Mouse (Mus musculus) neural tube, embryonic 13.5 days (tissue): ENCODE measurements around the gene Lca5. TPM values are rescaled to one million over a fixed set of nuclear protein-coding genes. Genes with fewer than 3 reads are reported as not detected.

Experiments used
- ATAC-seq: fragments of 200-750 bp; cut with Nextera tagmentation; 2 replicates; pipeline ENCODE4 v1.8.0; 2017; ENCODE audit warnings: low read depth, mild to moderate bottlenecking, moderate TSS enrichment, moderate library complexity
- H3K27ac ChIP-seq: fragments of 300-500 bp; sonication (generic); replicated peaks from 2 replicates; pipeline ENCODE4 v1.5.1; 2015; ENCODE audit warnings: moderate library complexity, mild to moderate bottlenecking, inconsistent platforms
- H3K27me3 ChIP-seq: fragments of 300-500 bp; sonication (generic); 2 replicates; pipeline ENCODE4 v1.6.1; 2015; ENCODE audit warnings: mild to moderate bottlenecking, inconsistent platforms
- H3K36me3 ChIP-seq: fragments of 300-500 bp; sonication (generic); 2 replicates; pipeline ENCODE4 v1.6.1; 2015; ENCODE audit warnings: mild to moderate bottlenecking, inconsistent platforms
- H3K4me1 ChIP-seq: fragments of 300-500 bp; sonication (generic); replicated peaks from 2 replicates; pipeline ENCODE4 v1.6.1; 2015; ENCODE audit warnings: inconsistent platforms
- H3K4me2 ChIP-seq: fragments of 300-500 bp; sonication (generic); 2 replicates; pipeline ENCODE4 v1.6.1; 2015; ENCODE audit warnings: inconsistent platforms, mild to moderate bottlenecking, moderate library complexity
- H3K4me3 ChIP-seq: fragments of 300-500 bp; sonication (generic); 2 replicates; pipeline ENCODE4 v1.5.1; 2015; ENCODE audit warnings: mild to moderate bottlenecking, inconsistent platforms
- H3K9ac ChIP-seq: fragments of 300-500 bp; sonication (generic); 2 replicates; pipeline ENCODE4 v1.6.1; 2015; ENCODE audit warnings: moderate library complexity, mild to moderate bottlenecking, inconsistent platforms
- H3K9me3 ChIP-seq: fragments of 300-500 bp; sonication (generic); 2 replicates; pipeline ENCODE4 v1.6.1; 2016; ENCODE audit warnings: inconsistent platforms
- WGBS: fragments of 180-500 bp; shearing (Covaris S2); methylation state at CpG from one replicate; pipeline ENCODE4 v1.1.7; 2015; 5-methylcytosine and 5-hydroxymethylcytosine counted together
- polyA plus RNA-seq: library from polyadenylated mRNA; unstranded; fragments of >200 nt; fragmentation: Nextera tagmentation; extraction: Ambion mirVana; gene quantifications from 2 replicates; pipeline ENCODE4 v1.2.1, GENCODE M21; 2015

Gene Lca5
- polyA plus RNA-seq, 1 experiment from 2014 or later: 15.0 TPM

DNA sequence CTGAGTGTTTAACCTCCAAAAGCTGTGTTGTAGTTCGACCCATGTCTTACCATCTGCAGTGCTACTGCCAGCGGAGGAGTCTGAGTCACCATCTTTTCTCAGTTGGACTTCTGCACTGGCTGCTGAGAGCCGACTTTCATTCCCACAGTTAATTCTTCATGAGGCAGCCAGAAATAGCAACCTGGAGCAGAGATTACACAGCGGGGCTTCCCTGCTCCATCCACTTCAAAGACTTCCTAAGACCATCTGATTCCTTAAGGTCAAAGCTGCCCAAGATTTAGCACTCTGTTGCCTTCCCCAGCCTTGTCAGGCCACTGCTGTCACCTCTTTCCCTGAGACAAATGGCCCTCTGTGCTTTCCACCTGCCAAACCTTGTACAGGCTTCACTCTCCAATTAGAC is 6.4 kb downstream of the Lca5 start:
- H3K36me3 ChIP-seq: peaks cover 4% of the 10 kb centered on the region; the same call in 1 of the 2 replicates
- peak; percentile 40; the same call in 1 of the 2 replicates for ATAC-seq
- no peak overlapping the region for H3K4me3 ChIP-seq
- H3K27ac ChIP-seq: no peak overlapping the region
- no peaks in the 10 kb centered on the region for H3K27me3 ChIP-seq
- H3K9ac ChIP-seq: no peak overlapping the region
- H3K9me3 ChIP-seq: no peaks in the 10 kb centered on the region
- H3K4me1 ChIP-seq: peaks cover 23% of the 10 kb centered on the region
- 56% methylated on average over 4 of the region's 4 CpGs for WGBS
- H3K4me2 ChIP-seq: no peak overlapping the region

DNA sequence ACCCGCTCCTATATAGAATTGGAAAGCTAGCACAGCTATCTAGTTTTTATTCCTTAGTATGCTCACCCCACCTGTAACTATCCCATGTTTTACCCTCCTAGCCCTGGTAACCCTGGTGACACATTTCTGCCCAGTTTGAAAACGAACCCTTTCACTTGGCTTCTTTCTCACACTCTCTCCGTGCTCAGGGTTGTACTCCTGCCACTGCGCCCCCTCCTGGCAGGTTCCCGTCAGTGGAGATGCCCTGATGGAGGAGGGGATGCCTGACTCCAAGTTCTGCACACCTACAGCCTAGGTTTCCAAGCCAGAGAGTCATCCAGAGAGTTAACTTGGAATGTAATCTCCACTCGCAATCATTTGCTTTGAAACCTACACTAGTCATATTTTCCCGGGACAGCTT is 7.3 kb downstream of the Lca5 start:
- 62% methylated on average over 7 of the region's 7 CpGs for WGBS
- Histone ChIP-seq H3K4me1 (peaks cover 16% of the 10 kb centered on the region), H3K4me2 (no peak overlapping the region), H3K9me3 (no peaks in the 10 kb centered on the region), H3K27me3 (no peaks in the 10 kb centered on the region), H3K36me3 (peaks cover 4% of the 10 kb centered on the region; the same call in 1 of the 2 replicates), H3K9ac (no peak overlapping the region), H3K27ac (no peak overlapping the region), H3K4me3 (no peak overlapping the region)
- no peak for ATAC-seq

DNA sequence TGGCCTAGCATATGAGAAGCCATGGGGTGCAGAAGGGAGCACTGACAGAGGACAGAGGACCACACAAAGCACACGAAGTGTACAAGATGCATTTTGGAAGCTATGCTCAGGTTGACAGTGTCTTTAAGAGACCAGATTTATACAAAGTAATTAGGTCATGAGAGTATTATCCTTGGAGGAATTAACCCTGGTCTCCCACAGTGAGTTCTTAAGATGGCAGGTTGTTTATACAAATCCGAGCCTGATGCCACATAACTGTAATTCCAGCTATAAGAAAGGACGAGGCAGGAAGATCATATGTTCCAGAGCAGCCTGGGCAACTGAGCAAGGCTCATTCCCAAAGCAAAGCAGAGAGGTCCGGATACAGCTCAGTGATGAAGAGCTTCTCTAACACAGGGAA is 13.0 kb downstream of the Lca5 start:
- Histone ChIP-seq H3K9ac (no peak overlapping the region), H3K9me3 (no peaks in the 10 kb centered on the region), H3K4me3 (no peak overlapping the region), H3K27ac (no peak overlapping the region), H3K36me3 (peaks cover 29% of the 10 kb centered on the region), H3K4me1 (no peaks in the 10 kb centered on the region), H3K4me2 (no peak overlapping the region), H3K27me3 (no peaks in the 10 kb centered on the region)
- WGBS: 84% methylated on average over 4 of the region's 4 CpGs
- no peak for ATAC-seq

DNA sequence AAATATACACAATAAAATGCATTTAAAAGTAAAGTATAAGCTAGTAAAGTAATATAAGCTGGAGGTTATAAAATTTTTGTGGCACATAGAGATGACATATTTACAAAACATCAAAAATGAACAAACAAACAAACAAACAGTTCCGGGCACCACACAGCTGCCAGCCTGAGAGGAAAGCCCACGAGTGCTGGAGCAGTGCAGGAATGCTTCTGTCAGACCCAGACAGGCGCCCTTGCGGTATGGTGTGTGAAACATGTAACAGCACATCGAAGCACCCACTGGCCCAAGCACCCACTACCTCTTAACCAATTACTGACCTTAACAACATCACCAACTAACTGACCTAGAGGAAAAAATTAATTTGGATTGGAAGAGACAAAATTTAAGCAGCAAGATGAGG is 22.0 kb downstream of the Lca5 start:
- H3K4me3 ChIP-seq: no peak overlapping the region
- peaks cover 7% of the 10 kb centered on the region for H3K9me3 ChIP-seq
- no peak overlapping the region for H3K27ac ChIP-seq
- H3K9ac ChIP-seq: no peak overlapping the region
- no peaks in the 10 kb centered on the region for H3K4me1 ChIP-seq
- ATAC-seq: no peak
- H3K27me3 ChIP-seq: no peaks in the 10 kb centered on the region
- peaks cover 50% of the 10 kb centered on the region for H3K36me3 ChIP-seq
- WGBS: 91% methylated on average over 5 of the region's 5 CpGs
- no peak overlapping the region for H3K4me2 ChIP-seq

DNA sequence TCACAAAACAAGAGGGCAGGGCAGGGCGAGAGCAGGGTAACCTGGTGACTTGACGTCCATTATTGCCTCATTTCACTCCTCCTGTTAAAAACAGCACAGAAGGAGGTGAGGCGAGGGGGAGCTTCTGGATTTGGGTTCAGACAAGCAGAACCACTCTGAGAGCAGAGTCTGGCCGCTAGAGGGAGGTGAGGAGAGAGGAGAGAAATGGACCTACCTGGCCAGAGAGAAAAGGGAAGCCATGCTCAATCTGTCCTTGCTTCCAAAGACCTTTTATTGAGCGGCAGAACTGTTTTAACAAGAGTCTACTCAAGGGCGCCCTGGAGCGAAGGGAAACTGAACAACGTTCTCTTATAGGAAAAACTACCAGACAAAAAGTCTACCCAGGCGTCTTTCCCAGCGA is 27.9 kb downstream of the Lca5 start:
- H3K27ac ChIP-seq: no peak overlapping the region
- no peak overlapping the region for H3K4me2 ChIP-seq
- H3K9me3 ChIP-seq: peaks cover 7% of the 10 kb centered on the region
- ATAC-seq: no peak
- H3K9ac ChIP-seq: no peak overlapping the region
- H3K4me3 ChIP-seq: no peak overlapping the region
- peaks cover 32% of the 10 kb centered on the region for H3K36me3 ChIP-seq
- no peaks in the 10 kb centered on the region for H3K4me1 ChIP-seq
- no peaks in the 10 kb centered on the region for H3K27me3 ChIP-seq
- WGBS: 79% methylated on average over 10 of the region's 10 CpGs

DNA sequence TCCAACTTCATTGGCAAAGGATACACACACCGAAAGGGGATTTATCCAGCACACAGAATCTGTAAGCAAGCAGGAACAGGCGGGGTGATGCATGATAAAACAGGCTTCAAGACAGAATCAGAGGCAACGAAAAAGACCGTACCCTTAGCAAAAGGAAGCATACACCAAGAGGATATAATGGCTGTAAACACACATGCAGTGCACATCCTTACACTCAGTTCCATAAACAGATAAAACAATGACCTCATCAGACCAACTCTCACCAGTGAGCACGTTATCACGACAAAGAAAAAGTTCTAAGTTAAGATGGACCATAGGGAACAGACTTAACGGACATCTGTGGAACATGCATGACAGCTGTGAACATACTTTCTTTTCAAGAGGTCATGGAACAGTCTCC is 35.8 kb downstream of the Lca5 start:
- H3K4me1 ChIP-seq: no peaks in the 10 kb centered on the region
- H3K36me3 ChIP-seq: peaks cover 17% of the 10 kb centered on the region
- H3K27ac ChIP-seq: no peak overlapping the region
- H3K27me3 ChIP-seq: no peaks in the 10 kb centered on the region
- WGBS: 79% methylated on average over 7 of the region's 7 CpGs
- no peaks in the 10 kb centered on the region for H3K9me3 ChIP-seq
- no peak for ATAC-seq
- no peak overlapping the region for H3K4me2 ChIP-seq
- H3K4me3 ChIP-seq: no peak overlapping the region
- no peak overlapping the region for H3K9ac ChIP-seq

DNA sequence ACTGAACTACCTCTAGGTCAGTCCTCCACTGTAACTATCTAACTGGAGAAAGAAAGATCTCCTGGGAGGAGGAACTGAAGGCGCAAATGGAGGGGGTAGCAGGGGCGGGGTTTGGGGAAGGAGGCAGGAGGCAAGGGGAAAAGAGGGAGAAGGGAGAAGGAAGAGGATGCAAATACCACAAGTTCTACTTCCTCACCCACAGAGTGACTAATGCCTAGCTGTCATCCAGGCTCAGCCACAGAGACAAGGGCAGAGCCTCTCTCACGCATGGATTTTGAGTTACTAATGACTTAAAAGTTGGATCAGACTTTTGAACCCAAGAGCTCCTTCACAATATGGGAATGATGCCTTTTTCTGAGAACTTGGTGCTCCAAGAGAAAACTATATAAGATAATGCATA is 40.1 kb downstream of the Lca5 start:
- Histone ChIP-seq H3K4me1 (no peaks in the 10 kb centered on the region), H3K9ac (no peak overlapping the region), H3K4me3 (no peak overlapping the region), H3K9me3 (no peaks in the 10 kb centered on the region), H3K36me3 (peaks cover 17% of the 10 kb centered on the region), H3K4me2 (no peak overlapping the region), H3K27me3 (no peaks in the 10 kb centered on the region), H3K27ac (no peak overlapping the region)
- WGBS: 55% methylated on average over 3 of the region's 3 CpGs
- ATAC-seq: no peak

DNA sequence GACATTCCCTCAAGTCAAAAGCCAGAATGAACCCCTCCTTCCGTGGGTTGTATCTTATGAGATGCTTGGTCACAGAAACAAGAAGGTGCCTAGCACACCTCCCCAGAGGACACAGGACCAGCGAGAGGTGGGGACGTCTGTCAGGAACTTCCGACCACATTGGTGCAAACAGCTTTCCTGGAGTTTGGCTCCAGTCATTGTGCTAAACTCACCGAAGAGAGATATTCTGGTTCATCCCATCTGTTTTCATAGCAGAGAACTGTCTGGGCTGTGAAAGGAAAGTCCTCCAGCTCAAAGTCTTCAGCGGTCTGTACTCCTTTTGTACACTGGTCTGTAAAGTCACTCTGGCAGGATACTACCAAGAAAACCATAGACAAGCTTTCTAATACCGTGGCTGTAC is 41.5 kb downstream of the Lca5 start:
- H3K4me1 ChIP-seq: no peaks in the 10 kb centered on the region
- no peak overlapping the region for H3K4me3 ChIP-seq
- 93% methylated on average over 7 of the region's 7 CpGs for WGBS

DNA sequence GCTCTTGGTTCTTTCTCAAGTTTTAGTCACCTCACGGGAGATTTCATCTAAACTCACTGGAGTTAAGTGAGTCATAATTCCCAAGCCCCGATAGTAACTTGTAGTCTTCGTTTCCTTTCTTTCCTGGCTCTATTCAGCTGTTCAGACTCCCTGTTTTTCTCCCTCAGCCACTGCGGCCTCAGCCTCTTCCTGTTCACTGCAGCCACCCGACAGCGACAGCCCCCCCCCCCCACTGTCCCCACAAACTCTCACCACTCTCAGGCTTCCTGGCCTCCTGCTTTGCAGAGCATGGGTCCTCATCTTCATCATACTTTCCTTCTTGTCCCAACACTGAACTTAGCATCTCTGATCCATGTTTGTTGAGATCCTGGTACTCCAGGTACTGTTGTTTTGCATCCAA is 42.7 kb downstream of the Lca5 start:
- no peak overlapping the region for H3K9ac ChIP-seq
- no peak overlapping the region for H3K4me3 ChIP-seq
- no peak overlapping the region for H3K27ac ChIP-seq
- no peaks in the 10 kb centered on the region for H3K9me3 ChIP-seq
- H3K36me3 ChIP-seq: peaks cover 31% of the 10 kb centered on the region
- WGBS: 62% methylated on average over 4 of the region's 6 CpGs
- no peaks in the 10 kb centered on the region for H3K4me1 ChIP-seq
- ATAC-seq: no peak
- no peaks in the 10 kb centered on the region for H3K27me3 ChIP-seq
- H3K4me2 ChIP-seq: no peak overlapping the region

More for the DNA sequence above, 41.5 kb downstream of the Lca5 start:
- no peak overlapping the region for H3K27ac ChIP-seq
- peaks cover 29% of the 10 kb centered on the region for H3K36me3 ChIP-seq
- no peaks in the 10 kb centered on the region for H3K9me3 ChIP-seq
- no peak for ATAC-seq
- H3K4me2 ChIP-seq: no peak overlapping the region
- H3K27me3 ChIP-seq: no peaks in the 10 kb centered on the region
- H3K9ac ChIP-seq: no peak overlapping the region

DNA sequence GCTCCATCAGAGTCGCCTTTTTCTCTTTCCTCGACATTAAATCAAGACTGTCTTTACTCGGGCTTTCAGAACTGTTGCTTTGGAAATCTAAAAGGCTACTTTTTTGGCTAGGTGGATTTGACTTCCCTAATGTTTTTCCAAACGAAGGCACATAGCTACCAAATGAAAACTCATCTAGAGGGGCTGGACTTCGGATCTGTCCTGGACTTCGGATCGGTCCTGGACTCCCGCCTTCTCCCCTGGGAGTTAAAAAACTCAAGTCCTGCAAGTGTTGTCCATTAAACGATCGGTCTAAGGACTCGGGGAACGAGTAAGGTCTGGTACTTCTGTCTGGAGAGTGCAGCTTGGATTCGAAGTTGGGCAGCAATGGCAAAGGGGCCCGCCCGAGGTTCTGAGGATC is 45.5 kb downstream of the Lca5 start:
- H3K27me3 ChIP-seq: no peaks in the 10 kb centered on the region
- H3K9me3 ChIP-seq: no peaks in the 10 kb centered on the region
- no peaks in the 10 kb centered on the region for H3K4me1 ChIP-seq
- no peak overlapping the region for H3K9ac ChIP-seq
- H3K4me2 ChIP-seq: no peak overlapping the region
- H3K36me3 ChIP-seq: peaks cover 24% of the 10 kb centered on the region
- H3K27ac ChIP-seq: no peak overlapping the region
- no peak overlapping the region for H3K4me3 ChIP-seq
- ATAC-seq: no peak
- WGBS: 89% methylated on average over 15 of the region's 15 CpGs

DNA sequence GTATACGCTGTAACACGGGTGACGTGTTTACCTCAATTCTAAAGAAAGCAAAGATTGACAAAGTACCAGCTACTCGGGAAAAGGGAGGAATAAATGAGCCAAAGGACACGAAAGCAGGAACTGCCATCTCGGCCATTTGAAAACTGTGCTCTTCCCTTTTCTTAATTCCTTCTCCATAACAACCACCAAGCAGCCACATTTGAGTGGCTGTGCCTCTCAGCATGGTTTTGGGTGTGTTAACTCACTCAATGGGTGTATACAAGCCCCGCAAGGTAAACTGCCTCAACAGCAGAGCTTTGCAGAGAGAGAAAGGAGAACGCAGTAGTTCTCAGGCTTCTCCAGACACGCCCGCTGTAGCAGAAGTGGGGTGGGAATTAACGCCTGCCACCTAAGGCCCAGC is 48.9 kb downstream of the Lca5 start:
- 87% methylated on average over 11 of the region's 11 CpGs for WGBS
- Histone ChIP-seq H3K4me1 (peaks cover 3% of the 10 kb centered on the region; the same call in 1 of the 2 replicates), H3K9me3 (no peaks in the 10 kb centered on the region), H3K4me3 (no peak overlapping the region), H3K27ac (no peak overlapping the region), H3K27me3 (no peaks in the 10 kb centered on the region), H3K9ac (no peak overlapping the region), H3K36me3 (peaks cover 18% of the 10 kb centered on the region), H3K4me2 (no peak overlapping the region)
- ATAC-seq: no peak

DNA sequence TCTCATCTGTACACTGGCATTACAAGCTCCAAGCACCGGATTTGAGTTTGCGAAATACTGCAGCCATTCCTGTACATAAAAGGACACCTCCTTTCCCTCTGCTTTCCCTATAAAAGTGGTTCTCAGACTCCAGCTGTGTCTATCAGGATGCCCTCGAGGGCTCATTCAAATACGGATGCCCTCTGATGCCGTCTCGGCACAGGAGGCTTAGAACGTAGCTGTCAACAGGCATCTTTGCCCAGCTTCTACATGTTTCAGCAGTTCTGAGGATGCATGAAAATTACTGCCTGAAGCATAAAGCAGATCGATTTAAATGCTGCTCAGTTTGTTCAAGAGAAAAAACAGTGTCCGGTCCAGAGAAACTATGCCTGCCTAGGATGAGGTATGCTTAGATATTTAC is 51.4 kb downstream of the Lca5 start:
- ATAC-seq: no peak
- H3K4me1 ChIP-seq: peaks cover 10% of the 10 kb centered on the region; the same call in 1 of the 2 replicates
- H3K9ac ChIP-seq: no peak overlapping the region
- no peaks in the 10 kb centered on the region for H3K27me3 ChIP-seq
- peaks cover 8% of the 10 kb centered on the region; the same call in 1 of the 2 replicates for H3K36me3 ChIP-seq
- no peak overlapping the region for H3K4me2 ChIP-seq
- H3K9me3 ChIP-seq: no peaks in the 10 kb centered on the region
- H3K4me3 ChIP-seq: no peak overlapping the region
- H3K27ac ChIP-seq: no peak overlapping the region
- 83% methylated on average over 9 of the region's 9 CpGs for WGBS

DNA sequence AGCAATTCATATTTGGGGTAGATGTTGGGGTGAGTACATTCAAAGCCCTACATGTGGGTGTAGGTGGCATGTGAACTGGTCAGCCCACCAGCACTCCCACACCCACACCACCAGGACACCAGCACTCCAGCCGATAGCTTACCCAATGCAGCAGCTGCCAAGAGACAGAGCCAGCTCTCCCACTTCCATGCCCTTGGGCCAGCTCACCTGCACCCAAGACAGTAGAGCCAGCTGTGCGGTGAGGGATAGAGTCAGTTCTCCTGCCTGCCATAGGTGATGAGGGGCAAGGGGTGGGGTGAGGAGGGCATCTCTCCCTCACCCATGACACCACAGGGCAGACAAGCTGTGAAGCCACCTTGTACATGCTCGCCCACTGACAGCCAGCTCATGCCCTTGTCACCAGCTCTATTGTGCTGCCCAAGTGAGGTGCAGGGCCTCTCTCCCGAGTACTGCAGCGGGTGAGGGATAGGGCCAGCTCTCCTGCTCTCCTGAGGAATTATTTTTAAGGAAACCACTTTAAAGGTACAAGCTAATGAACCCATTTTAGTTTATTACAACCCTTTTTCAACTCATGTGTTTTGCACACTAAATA is 54.6 kb downstream of the Lca5 start:
- Histone ChIP-seq H3K4me3 (no peak overlapping the region), H3K27ac (peak overlapping the region; percentile 33), H3K9ac (no peak overlapping the region), H3K4me2 (no peak overlapping the region), H3K4me1 (peaks cover 10% of the 10 kb centered on the region; the same call in 1 of the 2 replicates), H3K27me3 (no peaks in the 10 kb centered on the region), H3K9me3 (no peaks in the 10 kb centered on the region), H3K36me3 (no peaks in the 10 kb centered on the region)
- 80% methylated on average over 5 of the region's 5 CpGs for WGBS
- ATAC-seq: no peak
